Mouse (Mus musculus) cerebellum, adult 11 months (tissue): ENCODE measurements around the gene Gpr152.
A peak's percentile ranks its signal among the peaks of the same experiment; 100 is the strongest.

Source experiments
- DNase-seq: peaks from one replicate; pipeline ENCODE4 v3.0.0; 2022

Gene Gpr152

GRCm38 (mm10) chr19:4139446-4139845 is at the start of gene Gpr152:
Gpr152 (plus strand) TSS chr19:4139787.
- no peak for DNase-seq

GRCm38 (mm10) chr19:4090446-4090845 is 49.1 kb upstream of the Gpr152 start:
- no peak for DNase-seq

- no peak for DNase-seq
Observed at GRCm38 (mm10) chr19:4091383-4091782, 48.2 kb upstream of the Gpr152 start.

GRCm38 (mm10) chr19:4092750-4093149 is 46.8 kb upstream of the Gpr152 start:
- DNase-seq, result no peak

- DNase-seq, result no peak
Observed at GRCm38 (mm10) chr19:4093772-4094171, 45.8 kb upstream of the Gpr152 start.

- DNase-seq, result no peak
Observed at GRCm38 (mm10) chr19:4094348-4094747, 45.2 kb upstream of the Gpr152 start.

- DNase-seq, result no peak
Observed at GRCm38 (mm10) chr19:4094774-4095303, 44.7 kb upstream of the Gpr152 start.

GRCm38 (mm10) chr19:4095802-4096201 is 43.8 kb upstream of the Gpr152 start:
- DNase-seq, result no peak

GRCm38 (mm10) chr19:4096642-4097440 is 42.7 kb upstream of the Gpr152 start, which contains the start of gene Cdk2ap2:
Cdk2ap2 (plus strand) TSS chr19:4097182.
- DNase-seq, result peak; percentile 100

- DNase-seq, result no peak
Observed at GRCm38 (mm10) chr19:4097441-4097825, 42.2 kb upstream of the Gpr152 start.

- DNase-seq, result no peak
Observed at GRCm38 (mm10) chr19:4098426-4098825, 41.2 kb upstream of the Gpr152 start.

- peak; percentile 92 for DNase-seq
Observed at GRCm38 (mm10) chr19:4099056-4099455, 40.5 kb upstream of the Gpr152 start.

- peak; percentile 71 for DNase-seq
Observed at GRCm38 (mm10) chr19:4099837-4100717, 39.5 kb upstream of the Gpr152 start, which contains the start of gene Pitpnm1. Pitpnm1 (plus strand) TSS chr19:4099998.

GRCm38 (mm10) chr19:4100718-4101261 is 38.8 kb upstream of the Gpr152 start:
- DNase-seq, result peak; percentile 85

GRCm38 (mm10) chr19:4101466-4101865 is 38.1 kb upstream of the Gpr152 start:
- no peak for DNase-seq

- DNase-seq, result no peak
Observed at GRCm38 (mm10) chr19:4102049-4102448, 37.5 kb upstream of the Gpr152 start.

GRCm38 (mm10) chr19:4102626-4103025 is 37.0 kb upstream of the Gpr152 start:
- peak; percentile 63 for DNase-seq

GRCm38 (mm10) chr19:4103294-4103693 is 36.3 kb upstream of the Gpr152 start:
- no peak for DNase-seq

- no peak for DNase-seq
Observed at GRCm38 (mm10) chr19:4103792-4104191, 35.8 kb upstream of the Gpr152 start.

- DNase-seq, result no peak
Observed at GRCm38 (mm10) chr19:4104675-4105194, 34.9 kb upstream of the Gpr152 start.

- no peak for DNase-seq
Observed at GRCm38 (mm10) chr19:4106654-4107053, 32.9 kb upstream of the Gpr152 start.

- no peak for DNase-seq
Observed at GRCm38 (mm10) chr19:4108535-4108934, 31.1 kb upstream of the Gpr152 start.
